Mouse (Mus musculus) layer of hippocampus, adult 9-11 months (tissue): ENCODE measurements around the gene Gm5741.

Experiments
- DNase-seq: peaks from one replicate; pipeline ENCODE4 v3.0.0; 2022

The Gm5741 gene

DNA sequence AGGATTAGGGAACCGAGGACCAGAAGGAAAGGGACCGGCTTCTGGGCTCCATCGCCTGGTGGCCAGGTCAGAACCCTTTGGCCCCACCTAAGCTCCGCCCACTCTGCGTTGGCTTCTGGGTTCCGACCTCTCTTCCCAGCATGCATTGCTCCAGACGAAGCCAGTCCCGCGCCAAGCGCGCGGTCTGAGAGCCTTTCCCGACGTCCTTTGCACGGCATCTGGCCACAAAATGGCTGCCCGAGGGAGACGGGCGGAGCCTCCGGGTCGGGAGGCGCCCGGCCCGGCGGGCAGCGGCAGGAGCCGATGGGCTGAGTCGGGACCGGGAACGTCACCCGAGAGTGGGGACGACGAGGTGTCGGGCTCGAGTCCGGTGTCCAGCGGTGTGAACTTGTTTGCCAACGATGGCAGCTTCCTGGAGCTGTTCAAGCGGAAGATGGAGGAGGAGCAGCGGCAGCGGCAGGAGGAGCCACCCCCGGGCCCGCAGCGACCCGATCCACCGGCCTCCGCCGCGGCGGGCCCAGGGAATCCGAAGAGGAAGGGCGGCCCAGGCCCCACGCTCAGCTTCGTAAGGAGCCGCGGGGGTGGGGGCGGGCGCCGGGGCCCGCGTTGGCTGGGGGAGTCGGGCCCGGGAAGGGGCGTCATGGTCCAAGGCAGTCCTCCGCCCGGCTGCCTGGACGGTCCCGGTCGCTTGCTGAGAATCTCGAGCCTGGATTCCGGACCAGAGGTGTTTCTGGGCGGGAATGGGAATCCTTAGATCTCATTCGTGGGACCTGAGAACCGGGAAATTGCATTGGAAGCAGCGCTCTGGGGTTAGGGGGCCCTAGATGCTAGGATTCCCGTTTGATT lies 40.9 kb downstream of the Gm5741 start, which contains the start of gene Trir:
Gene Trir (plus strand): TSS at position 154 of the 846 bp plus-strand sequence.
- peak; percentile 96 for DNase-seq

GRCm38 (mm10) chr8:85025098-85025932 lies 42.5 kb downstream of the Gm5741 start, which contains the start of gene Asna1:
Gene Asna1, minus strand, starts transcription at chr8:85025281.
- peak; percentile 94 for DNase-seq

DNA sequence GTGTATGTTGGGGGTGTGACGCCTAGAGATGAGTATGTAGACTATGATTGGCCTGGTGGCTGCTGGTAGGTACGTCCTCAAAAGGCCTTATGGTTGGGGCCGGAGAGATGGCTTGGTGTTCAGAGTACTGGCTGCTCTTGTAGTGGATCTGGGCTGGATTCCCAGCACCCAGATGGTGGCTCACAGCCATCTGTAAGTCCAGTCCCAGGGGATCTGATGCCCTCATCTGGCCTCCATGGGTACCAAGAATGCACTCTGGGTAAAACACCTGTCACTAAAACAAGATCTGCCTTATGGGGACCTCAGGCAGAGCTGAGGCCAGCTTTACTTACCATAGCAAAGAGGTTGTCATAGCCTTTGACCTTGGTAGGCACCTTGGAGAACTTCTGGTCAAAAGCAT lies 43.9 kb downstream of the Gm5741 start:
- no peak for DNase-seq

DNA sequence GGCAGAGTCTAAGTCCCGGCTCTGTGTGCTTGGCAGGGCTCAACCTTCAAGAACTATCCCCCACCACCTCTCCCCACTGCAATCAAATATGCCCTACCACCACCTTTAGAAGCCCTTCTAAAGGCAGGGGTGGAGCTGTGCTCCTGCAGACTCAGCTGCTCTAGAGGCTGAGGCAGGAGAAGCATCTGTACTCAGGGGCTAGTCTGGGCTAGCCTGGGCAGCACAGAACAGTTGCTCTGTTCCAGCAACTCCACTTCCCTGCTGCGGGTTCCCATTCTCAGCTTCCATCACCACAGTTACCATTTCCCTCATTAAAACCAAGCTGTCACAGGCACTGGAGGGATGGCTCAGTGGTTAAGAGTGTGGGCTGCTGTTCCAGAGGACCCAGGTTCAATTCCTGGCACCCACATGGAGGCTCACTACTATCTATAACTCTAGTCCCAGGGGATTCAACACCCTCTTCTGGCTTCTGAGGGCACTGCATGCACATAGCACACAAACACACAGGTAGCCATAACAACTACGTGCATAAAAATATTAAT lies 46.2 kb downstream of the Gm5741 start:
- no peak for DNase-seq
